Mouse (Mus musculus) embryonic facial prominence, embryonic 13.5 days (tissue): ENCODE measurements at regions not wholly inside any gene's neighbourhood (a gene's known extent, or its start where the extent isn't known, plus 50 kb on each side); places are given as distances from the start of the nearest gene placed in this dataset.
"Not testable (repeated sequence)": the region's sequence is repeated elsewhere in the genome, so short reads cannot be mapped to it uniquely, and the experiment has no call there.

Source experiments
- ATAC-seq: fragments of 200-750 bp; cut with Nextera tagmentation; 2 replicates; pipeline ENCODE4 v1.8.0; 2017; ENCODE audit warnings: low read depth; ENCODE audit not compliant: insufficient number of reproducible peaks, insufficient read depth, low FRiP score, low TSS enrichment
- H3K27ac ChIP-seq: fragments of 300-500 bp; sonication (generic); 2 replicates; pipeline ENCODE4 v1.5.1; 2015; ENCODE audit warnings: moderate library complexity, mild to moderate bottlenecking, inconsistent platforms
- H3K27me3 ChIP-seq: fragments of 300-500 bp; sonication (generic); 2 replicates; pipeline ENCODE4 v1.6.1; 2015; ENCODE audit warnings: mild to moderate bottlenecking, inconsistent platforms
- H3K36me3 ChIP-seq: fragments of 300-500 bp; sonication (generic); 2 replicates; pipeline ENCODE4 v1.6.1; 2015; ENCODE audit warnings: mild to moderate bottlenecking, inconsistent platforms
- H3K4me1 ChIP-seq: fragments of 300-500 bp; sonication (generic); 2 replicates; pipeline ENCODE4 v1.6.1; 2015; ENCODE audit warnings: inconsistent platforms
- H3K4me2 ChIP-seq: fragments of 300-500 bp; sonication (generic); 2 replicates; pipeline ENCODE4 v1.6.1; 2015; ENCODE audit warnings: moderate library complexity, mild to moderate bottlenecking, inconsistent platforms
- H3K4me3 ChIP-seq: fragments of 300-500 bp; sonication (generic); 2 replicates; pipeline ENCODE4 v1.5.1; 2015; ENCODE audit warnings: mild to moderate bottlenecking, inconsistent platforms
- H3K9ac ChIP-seq: fragments of 300-500 bp; sonication (generic); 2 replicates; pipeline ENCODE4 v1.6.1; 2015; ENCODE audit warnings: mild to moderate bottlenecking, inconsistent platforms
- H3K9me3 ChIP-seq: fragments of 300-500 bp; sonication (generic); 2 replicates; pipeline ENCODE4 v1.6.1; 2016; ENCODE audit warnings: inconsistent platforms
- WGBS: fragments of 180-500 bp; shearing (Covaris S2); methylation state at CpG from one replicate; pipeline ENCODE4 v1.1.7; 2015; ENCODE audit warnings: mixed read lengths; 5-methylcytosine and 5-hydroxymethylcytosine counted together

- Histone ChIP-seq H3K27ac (no peak overlapping the region), H3K27me3 (no peaks in the 10 kb centered on the region), H3K36me3 (no peaks in the 10 kb centered on the region), H3K4me3 (no peak overlapping the region), H3K9ac (no peak overlapping the region), H3K4me2 (no peak overlapping the region), H3K4me1 (no peaks in the 10 kb centered on the region), H3K9me3 (no peaks in the 10 kb centered on the region)
- WGBS, result 78% methylated on average over 8 of the region's 8 CpGs
- ATAC-seq, result no peak
These were observed 57.8 kb downstream of the Dusp6 start for GRCm38 (mm10) chr10:99320797-99321196.

GRCm38 (mm10) chr10:99323358-99323757, 60.3 kb downstream of the Dusp6 start:
- H3K4me3 ChIP-seq, result no peak overlapping the region
- H3K9me3 ChIP-seq, result no peaks in the 10 kb centered on the region
- WGBS, result 88% methylated on average over 8 of the region's 8 CpGs
- H3K4me1 ChIP-seq, result no peaks in the 10 kb centered on the region
- H3K9ac ChIP-seq, result no peak overlapping the region
- ATAC-seq, result no peak
- no peaks in the 10 kb centered on the region for H3K36me3 ChIP-seq
- no peaks in the 10 kb centered on the region for H3K27me3 ChIP-seq
- H3K4me2 ChIP-seq, result no peak overlapping the region
- H3K27ac ChIP-seq, result no peak overlapping the region

- Histone ChIP-seq H3K27me3 (no peaks in the 10 kb centered on the region), H3K9me3 (no peaks in the 10 kb centered on the region), H3K36me3 (no peaks in the 10 kb centered on the region), H3K4me3 (no peak overlapping the region), H3K27ac (no peak overlapping the region), H3K9ac (no peak overlapping the region), H3K4me1 (peaks cover 7% of the 10 kb centered on the region), H3K4me2 (no peak overlapping the region)
- 89% methylated on average over 2 of the region's 2 CpGs for WGBS
- no peak for ATAC-seq
These were observed 64.5 kb downstream of the Dusp6 start for GRCm38 (mm10) chr10:99327501-99327900.

- ATAC-seq, result no peak
- Histone ChIP-seq H3K9me3 (0 out of 2 replicates have a peak, but pooled peaks cover under 1% of the 10 kb centered on the region), H3K36me3 (no peaks in the 10 kb centered on the region), H3K4me1 (peaks cover 7% of the 10 kb centered on the region), H3K4me3 (no peak overlapping the region), H3K27me3 (no peaks in the 10 kb centered on the region), H3K9ac (no peak overlapping the region), H3K27ac (no peak overlapping the region), H3K4me2 (no peak overlapping the region)
- WGBS, result 71% methylated on average over 8 of the region's 8 CpGs
These were observed 65.5 kb downstream of the Dusp6 start for GRCm38 (mm10) chr10:99328568-99328967.

GRCm38 (mm10) chr10:99329469-99329868, 66.4 kb downstream of the Dusp6 start:
- WGBS, result 91% methylated on average over 6 of the region's 6 CpGs
- H3K9me3 ChIP-seq, result 0 out of 2 replicates have a peak, but pooled peaks cover 5% of the 10 kb centered on the region
- no peak overlapping the region for H3K27ac ChIP-seq
- no peak for ATAC-seq
- H3K4me1 ChIP-seq, result peaks cover 7% of the 10 kb centered on the region
- no peak overlapping the region for H3K9ac ChIP-seq
- H3K4me3 ChIP-seq, result no peak overlapping the region
- no peak overlapping the region for H3K4me2 ChIP-seq
- H3K36me3 ChIP-seq, result no peaks in the 10 kb centered on the region
- no peaks in the 10 kb centered on the region for H3K27me3 ChIP-seq

- H3K4me3 ChIP-seq, result no peak overlapping the region
These were observed 67.5 kb downstream of the Dusp6 start for GRCm38 (mm10) chr10:99330519-99330918.

GRCm38 (mm10) chr10:99331876-99332275, 68.8 kb downstream of the Dusp6 start:
- Histone ChIP-seq H3K4me2 (no peak overlapping the region), H3K4me3 (no peak overlapping the region), H3K9me3 (0 out of 2 replicates have a peak, but pooled peaks cover 5% of the 10 kb centered on the region), H3K9ac (no peak overlapping the region), H3K36me3 (no peaks in the 10 kb centered on the region), H3K27me3 (no peaks in the 10 kb centered on the region), H3K27ac (no peak overlapping the region), H3K4me1 (peaks cover 7% of the 10 kb centered on the region)
- ATAC-seq, result no peak
- WGBS, result 91% methylated on average over 12 of the region's 12 CpGs

More at GRCm38 (mm10) chr10:99330519-99330918, 67.5 kb downstream of the Dusp6 start:
- Histone ChIP-seq H3K9ac (no peak overlapping the region), H3K36me3 (no peaks in the 10 kb centered on the region), H3K27ac (no peak overlapping the region), H3K4me1 (peaks cover 7% of the 10 kb centered on the region), H3K9me3 (0 out of 2 replicates have a peak, but pooled peaks cover 5% of the 10 kb centered on the region), H3K27me3 (no peaks in the 10 kb centered on the region), H3K4me2 (peak overlapping the region; percentile 14; the same call in 1 of the 2 replicates)
- WGBS, result 21% methylated on average over 7 of the region's 7 CpGs
- no peak for ATAC-seq

GRCm38 (mm10) chr10:99333831-99334230, 70.8 kb downstream of the Dusp6 start:
- H3K27me3 ChIP-seq, result no peaks in the 10 kb centered on the region
- H3K4me3 ChIP-seq, result no peak overlapping the region
- no peaks in the 10 kb centered on the region for H3K36me3 ChIP-seq
- no peak overlapping the region for H3K27ac ChIP-seq
- no peak overlapping the region for H3K4me2 ChIP-seq
- 79% methylated on average over 5 of the region's 5 CpGs for WGBS
- H3K4me1 ChIP-seq, result peaks cover 7% of the 10 kb centered on the region
- ATAC-seq, result no peak
- no peak overlapping the region for H3K9ac ChIP-seq
- 0 out of 2 replicates have a peak, but pooled peaks cover 5% of the 10 kb centered on the region for H3K9me3 ChIP-seq

- Histone ChIP-seq H3K27me3 (no peaks in the 10 kb centered on the region), H3K9ac (no peak overlapping the region), H3K4me2 (no peak overlapping the region), H3K9me3 (0 out of 2 replicates have a peak, but pooled peaks cover 5% of the 10 kb centered on the region), H3K4me3 (no peak overlapping the region), H3K27ac (no peak overlapping the region), H3K4me1 (no peaks in the 10 kb centered on the region), H3K36me3 (no peaks in the 10 kb centered on the region)
- WGBS, result 85% methylated on average over 4 of the region's 4 CpGs
- no peak for ATAC-seq
These were observed 73.1 kb downstream of the Dusp6 start for GRCm38 (mm10) chr10:99336091-99336490.

- H3K4me2 ChIP-seq, ATAC-seq: not testable (repeated sequence)
- 93% methylated on average over 8 of the region's 11 CpGs for WGBS
These were observed 75.8 kb downstream of the Dusp6 start for GRCm38 (mm10) chr10:99338790-99339189.

GRCm38 (mm10) chr10:99339291-99339912, 76.4 kb downstream of the Dusp6 start:
- not testable (repeated sequence) for H3K36me3 ChIP-seq, H3K27ac ChIP-seq, ATAC-seq, H3K9me3 ChIP-seq, H3K4me1 ChIP-seq, H3K4me2 ChIP-seq, H3K27me3 ChIP-seq, H3K9ac ChIP-seq, H3K4me3 ChIP-seq
- 97% methylated on average over 14 of the region's 19 CpGs for WGBS

More at GRCm38 (mm10) chr10:99338790-99339189, 75.8 kb downstream of the Dusp6 start:
- H3K9me3 ChIP-seq, H3K4me3 ChIP-seq, H3K36me3 ChIP-seq, H3K9ac ChIP-seq, H3K27ac ChIP-seq, H3K27me3 ChIP-seq, H3K4me1 ChIP-seq: not testable (repeated sequence)

GRCm38 (mm10) chr10:99340057-99340456, 77.0 kb downstream of the Dusp6 start:
- not testable (repeated sequence) for H3K9ac ChIP-seq, H3K4me2 ChIP-seq, H3K9me3 ChIP-seq, ATAC-seq, H3K27ac ChIP-seq, H3K4me3 ChIP-seq, H3K27me3 ChIP-seq, H3K4me1 ChIP-seq, H3K36me3 ChIP-seq
- WGBS, result 97% methylated on average over 6 of the region's 25 CpGs
